Mouse (Mus musculus) ES-Bruce4 (cell line): ENCODE data around the gene Fam184a.

Experiments
- CTCF ChIP-seq: IDR thresholded peaks from one replicate; pipeline ENCODE4 v1.8.1; 2011; ENCODE audit warnings: low read depth, low read length
- POLR2A ChIP-seq: IDR thresholded peaks from one replicate; pipeline ENCODE4 v1.8.1; 2011; ENCODE audit warnings: low read length; ENCODE audit not compliant: insufficient read depth

DNA sequence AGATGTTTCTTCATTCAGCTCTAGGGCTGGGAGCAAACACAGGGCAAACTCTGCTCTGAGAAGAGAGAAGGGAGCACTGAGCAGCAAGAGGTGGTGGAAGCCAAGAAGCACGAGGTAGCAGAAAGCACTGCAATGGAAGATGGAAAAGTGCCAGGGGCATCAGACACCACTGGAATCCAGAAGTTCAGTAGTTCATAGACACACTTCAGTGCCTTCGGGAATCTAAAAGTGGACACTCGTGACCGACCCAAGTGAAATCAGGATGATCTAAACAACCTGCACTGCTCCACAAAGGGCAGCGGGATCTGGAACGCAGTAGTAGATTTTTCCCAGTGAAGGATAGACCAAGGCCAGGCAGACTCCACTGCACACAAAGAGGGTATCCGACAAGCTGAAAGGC lies 18.6 kb downstream of the Fam184a start:
- TF ChIP-seq POLR2A (no peak), CTCF (no peak)
